Mouse (Mus musculus) embryonic facial prominence, embryonic 13.5 days (tissue): ENCODE results near the gene Pml. TPM values are rescaled to one million over a fixed set of nuclear protein-coding genes. Genes with fewer than 3 reads are reported as not detected.

Source experiments
- ATAC-seq: fragments of 200-750 bp; cut with Nextera tagmentation; 2 replicates; pipeline ENCODE4 v1.8.0; 2017; ENCODE audit warnings: low read depth; ENCODE audit not compliant: insufficient number of reproducible peaks, insufficient read depth, low FRiP score, low TSS enrichment
- H3K27ac ChIP-seq: fragments of 300-500 bp; sonication (generic); 2 replicates; pipeline ENCODE4 v1.5.1; 2015; ENCODE audit warnings: moderate library complexity, mild to moderate bottlenecking, inconsistent platforms
- H3K27me3 ChIP-seq: fragments of 300-500 bp; sonication (generic); 2 replicates; pipeline ENCODE4 v1.6.1; 2015; ENCODE audit warnings: mild to moderate bottlenecking, inconsistent platforms
- H3K36me3 ChIP-seq: fragments of 300-500 bp; sonication (generic); 2 replicates; pipeline ENCODE4 v1.6.1; 2015; ENCODE audit warnings: mild to moderate bottlenecking, inconsistent platforms
- H3K4me1 ChIP-seq: fragments of 300-500 bp; sonication (generic); 2 replicates; pipeline ENCODE4 v1.6.1; 2015; ENCODE audit warnings: inconsistent platforms
- H3K4me2 ChIP-seq: fragments of 300-500 bp; sonication (generic); 2 replicates; pipeline ENCODE4 v1.6.1; 2015; ENCODE audit warnings: moderate library complexity, mild to moderate bottlenecking, inconsistent platforms
- H3K4me3 ChIP-seq: fragments of 300-500 bp; sonication (generic); 2 replicates; pipeline ENCODE4 v1.5.1; 2015; ENCODE audit warnings: mild to moderate bottlenecking, inconsistent platforms
- H3K9ac ChIP-seq: fragments of 300-500 bp; sonication (generic); 2 replicates; pipeline ENCODE4 v1.6.1; 2015; ENCODE audit warnings: mild to moderate bottlenecking, inconsistent platforms
- H3K9me3 ChIP-seq: fragments of 300-500 bp; sonication (generic); 2 replicates; pipeline ENCODE4 v1.6.1; 2016; ENCODE audit warnings: inconsistent platforms
- WGBS: fragments of 180-500 bp; shearing (Covaris S2); methylation state at CpG from one replicate; pipeline ENCODE4 v1.1.7; 2015; ENCODE audit warnings: mixed read lengths; 5-methylcytosine and 5-hydroxymethylcytosine counted together
- polyA plus RNA-seq: library from polyadenylated mRNA; unstranded; fragments of >200 nt; fragmentation: Nextera tagmentation; extraction: Ambion mirVana; gene quantifications from 2 replicates; pipeline ENCODE4 v1.2.1, GENCODE M21; 2015

The Pml gene
- polyA plus RNA-seq, 1 experiment from 2014 or later = 15.2 TPM

- Histone ChIP-seq H3K27ac (no peak overlapping the region), H3K4me3 (peak overlapping the region; percentile 36), H3K4me1 (peaks cover 74% of the 10 kb centered on the region), H3K36me3 (no peaks in the 10 kb centered on the region), H3K9ac (0 out of 2 replicates have a peak overlapping the region, but pooled peaks have one; percentile 11), H3K9me3 (no peaks in the 10 kb centered on the region), H3K27me3 (peaks cover 96% of the 10 kb centered on the region), H3K4me2 (peak overlapping the region; percentile 63)
- WGBS = 2% methylated on average over 41 of the region's 41 CpGs
- ATAC-seq = no peak
These were observed 50.0 kb downstream of the Pml start for GRCm38 (mm10) chr9:58199381-58200269.

GRCm38 (mm10) chr9:58198801-58199371 lies 50.7 kb downstream of the Pml start:
- ATAC-seq = no peak
- 0 out of 2 replicates have a peak overlapping the region, but pooled peaks have one; percentile 11 for H3K9ac ChIP-seq
- H3K4me1 ChIP-seq = peaks cover 71% of the 10 kb centered on the region
- no peaks in the 10 kb centered on the region for H3K36me3 ChIP-seq
- no peaks in the 10 kb centered on the region for H3K9me3 ChIP-seq
- WGBS = under 1% methylated on average over 38 of the region's 38 CpGs
- peak overlapping the region; percentile 36 for H3K4me3 ChIP-seq
- no peak overlapping the region for H3K27ac ChIP-seq
- H3K4me2 ChIP-seq = peak overlapping the region; percentile 63
- H3K27me3 ChIP-seq = peaks cover 100% of the 10 kb centered on the region

GRCm38 (mm10) chr9:58197781-58198701 lies 51.5 kb downstream of the Pml start:
- Histone ChIP-seq H3K36me3 (no peaks in the 10 kb centered on the region), H3K4me2 (peak overlapping the region; percentile 63), H3K9ac (no peak overlapping the region; the same call in 1 of the 2 replicates), H3K4me3 (peak overlapping the region; percentile 36), H3K9me3 (no peaks in the 10 kb centered on the region), H3K27me3 (peaks cover 97% of the 10 kb centered on the region), H3K4me1 (peaks cover 70% of the 10 kb centered on the region), H3K27ac (no peak overlapping the region)
- 1% methylated on average over 58 of the region's 58 CpGs for WGBS
- ATAC-seq = no peak

GRCm38 (mm10) chr9:58196610-58197567 lies 52.7 kb downstream of the Pml start:
- no peak overlapping the region for H3K27ac ChIP-seq
- peak overlapping the region; percentile 36 for H3K4me3 ChIP-seq
- H3K4me2 ChIP-seq = peak overlapping the region; percentile 63
- H3K9me3 ChIP-seq = no peaks in the 10 kb centered on the region
- no peak overlapping the region for H3K9ac ChIP-seq
- H3K4me1 ChIP-seq = peaks cover 63% of the 10 kb centered on the region
- 3% methylated on average over 46 of the region's 46 CpGs for WGBS
- no peak for ATAC-seq
- H3K27me3 ChIP-seq = peaks cover 85% of the 10 kb centered on the region
- H3K36me3 ChIP-seq = no peaks in the 10 kb centered on the region

GRCm38 (mm10) chr9:58196141-58196540 lies 53.4 kb downstream of the Pml start:
- H3K36me3 ChIP-seq = no peaks in the 10 kb centered on the region
- H3K27me3 ChIP-seq = peaks cover 78% of the 10 kb centered on the region
- ATAC-seq = no peak
- H3K4me3 ChIP-seq = peak overlapping the region; percentile 14
- peaks cover 56% of the 10 kb centered on the region for H3K4me1 ChIP-seq
- H3K9me3 ChIP-seq = no peaks in the 10 kb centered on the region
- 3% methylated on average over 14 of the region's 14 CpGs for WGBS
- H3K9ac ChIP-seq = no peak overlapping the region
- H3K4me2 ChIP-seq = peak overlapping the region; percentile 63
- H3K27ac ChIP-seq = no peak overlapping the region

- H3K4me1 ChIP-seq = peaks cover 51% of the 10 kb centered on the region
- no peak overlapping the region for H3K4me3 ChIP-seq
- H3K4me2 ChIP-seq = no peak overlapping the region
- no peak for ATAC-seq
- WGBS = 8% methylated on average over 1 of the region's 1 CpGs
- H3K27ac ChIP-seq = no peak overlapping the region
- H3K9me3 ChIP-seq = no peaks in the 10 kb centered on the region
- peaks cover 73% of the 10 kb centered on the region for H3K27me3 ChIP-seq
- H3K36me3 ChIP-seq = no peaks in the 10 kb centered on the region
- H3K9ac ChIP-seq = no peak overlapping the region
These were observed 53.9 kb downstream of the Pml start for GRCm38 (mm10) chr9:58195671-58196070.

- 63% methylated on average over 9 of the region's 9 CpGs for WGBS
- Histone ChIP-seq H3K9me3 (no peaks in the 10 kb centered on the region), H3K36me3 (no peaks in the 10 kb centered on the region), H3K27ac (no peak overlapping the region), H3K4me2 (no peak overlapping the region), H3K4me1 (peaks cover 37% of the 10 kb centered on the region), H3K9ac (no peak overlapping the region), H3K27me3 (peaks cover 64% of the 10 kb centered on the region), H3K4me3 (no peak overlapping the region)
- no peak for ATAC-seq
These were observed 55.4 kb downstream of the Pml start for GRCm38 (mm10) chr9:58194222-58194621.

GRCm38 (mm10) chr9:58184456-58184855 lies 65.1 kb downstream of the Pml start:
- ATAC-seq = no peak
- no peak overlapping the region for H3K4me2 ChIP-seq
- WGBS = 64% methylated on average over 6 of the region's 6 CpGs
- no peaks in the 10 kb centered on the region for H3K4me1 ChIP-seq
- no peaks in the 10 kb centered on the region for H3K36me3 ChIP-seq
- peaks cover under 1% of the 10 kb centered on the region; the same call in 1 of the 2 replicates for H3K27me3 ChIP-seq
- no peak overlapping the region for H3K4me3 ChIP-seq
- H3K27ac ChIP-seq = no peak overlapping the region
- no peaks in the 10 kb centered on the region for H3K9me3 ChIP-seq
- H3K9ac ChIP-seq = no peak overlapping the region

GRCm38 (mm10) chr9:58179390-58179789 lies 70.2 kb downstream of the Pml start:
- Histone ChIP-seq H3K4me1 (peaks cover 12% of the 10 kb centered on the region), H3K27ac (no peak overlapping the region), H3K4me3 (no peak overlapping the region), H3K9me3 (no peaks in the 10 kb centered on the region), H3K27me3 (no peaks in the 10 kb centered on the region), H3K9ac (no peak overlapping the region), H3K36me3 (no peaks in the 10 kb centered on the region), H3K4me2 (no peak overlapping the region)
- ATAC-seq = no peak
- 83% methylated on average over 2 of the region's 2 CpGs for WGBS

GRCm38 (mm10) chr9:58177165-58177564 lies 72.4 kb downstream of the Pml start:
- Histone ChIP-seq H3K9ac (no peak overlapping the region), H3K4me3 (no peak overlapping the region), H3K4me1 (peaks cover 12% of the 10 kb centered on the region), H3K27me3 (no peaks in the 10 kb centered on the region), H3K4me2 (no peak overlapping the region), H3K27ac (no peak overlapping the region), H3K9me3 (no peaks in the 10 kb centered on the region), H3K36me3 (no peaks in the 10 kb centered on the region)
- WGBS = 67% methylated on average over 4 of the region's 4 CpGs
- ATAC-seq = no peak
